In the genomic region with DNA sequence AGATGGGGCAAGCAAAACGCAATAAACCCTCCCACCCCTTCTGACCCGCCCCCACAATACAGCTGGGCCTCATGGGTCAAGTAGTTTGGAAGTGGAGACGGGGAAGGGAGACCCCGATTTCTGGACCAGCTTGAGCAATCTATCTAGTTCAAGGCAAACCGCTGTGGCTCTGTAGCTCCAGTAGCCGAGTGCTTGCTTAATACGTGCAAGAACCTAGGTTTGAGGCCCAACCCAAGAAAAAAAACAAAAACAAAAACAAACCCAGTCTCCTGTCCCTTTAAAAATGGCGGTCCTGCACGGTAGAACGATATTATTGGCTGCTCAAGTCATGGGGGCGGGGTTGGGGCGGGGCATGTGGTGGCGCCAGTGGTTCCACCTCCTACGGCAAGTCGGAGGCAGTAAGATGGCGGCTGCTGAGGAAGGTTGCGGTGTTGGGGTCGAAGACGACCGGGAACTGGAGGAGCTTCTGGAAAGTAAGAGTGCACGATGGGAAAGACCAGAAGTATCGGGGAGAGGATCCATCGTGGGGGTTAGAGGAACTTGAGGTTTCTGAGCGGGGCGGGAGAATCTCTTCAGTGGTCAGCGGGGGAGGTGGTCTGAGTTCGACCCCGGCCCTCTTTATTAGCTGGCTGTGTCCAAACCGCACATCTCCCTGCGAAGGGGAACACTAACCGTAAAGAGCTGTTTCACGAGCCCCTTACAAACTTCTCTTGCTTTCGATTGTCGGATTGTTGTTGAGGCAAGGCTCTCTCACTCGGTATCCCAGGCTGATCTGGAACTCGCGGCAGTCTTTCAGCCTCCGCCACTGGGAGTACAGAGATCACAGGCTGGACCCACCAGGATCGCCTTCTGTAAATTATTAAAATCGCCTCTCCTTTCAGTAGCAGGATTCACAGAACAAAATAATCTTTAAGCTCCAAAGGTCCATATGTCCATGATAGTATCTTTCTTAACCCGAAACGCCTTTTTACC, we compare ENCODE assay signal across 8 mouse cellular contexts. TPM values are rescaled to one million over a fixed set of nuclear protein-coding genes. Genes with fewer than 3 reads are reported as not detected.
A peak's percentile ranks its signal among the peaks of the same experiment; 100 is the strongest.
DNase-seq lines count a peak whose midpoint lies in the region; ATAC-seq and TF ChIP-seq lines count a peak whose summit lies in the region.

Gene Pex19, plus strand, starts transcription at position 380 of the 972 bp plus-strand sequence.

- TF ChIP-seq CTCF in lung, postnatal 0 days (IDR thresholded peaks at IDR 0.05) = no peak

- peaks cover 8% of the 10 kb centered on the region for H3K36me3 ChIP-seq in hindbrain, embryonic 11.5 days (ENCODE audit: control insufficient read depth, insufficient read depth, low read length)
- H3K36me3 ChIP-seq in lung, postnatal 0 days (ENCODE audit: insufficient read depth, low read length) = peaks cover 6% of the 10 kb centered on the region

- no peak within 1 kb of the TSS for H3K27ac ChIP-seq in hindbrain, embryonic 11.5 days (ENCODE audit: low read depth, low read length)
- H3K27ac ChIP-seq in lung, postnatal 0 days (ENCODE audit: low read length) = peak within 1 kb of the TSS; percentile 11; the same call in 1 of the 2 replicates

- no peaks in the 10 kb centered on the region for H3K9me3 ChIP-seq in hindbrain, embryonic 11.5 days (ENCODE audit: control insufficient read depth, low read length)
- no peaks in the 10 kb centered on the region for H3K9me3 ChIP-seq in lung, postnatal 0 days (ENCODE audit: low read length)

- no peaks in the 10 kb centered on the region for H3K27me3 ChIP-seq in hindbrain, embryonic 11.5 days (ENCODE audit: control insufficient read depth, insufficient read depth, low read length)
- H3K27me3 ChIP-seq in lung, postnatal 0 days (replicated peaks; ENCODE audit: insufficient read depth, low read length) = no peaks in the 10 kb centered on the region

- DNase-seq in R1 (ENCODE audit: low read depth, low spot score) = peak; percentile 97
- DNase-seq in cerebellum, postnatal 10 days = peak; percentile 88 to 90
- peak; percentile 56 to 69 for DNase-seq in frontal cortex, postnatal 10 days (ENCODE audit: low spot score in 2 of 2)
- peak; percentile 94 for DNase-seq in hindbrain, embryonic 11.5 days (ENCODE audit: low spot score)
- DNase-seq in layer of hippocampus, postnatal 10 days (ENCODE audit: low spot score in 2 of 2) = peak; percentile 71 to 78
- peak; percentile 94 for DNase-seq in lung, postnatal 0 days (ENCODE audit: low spot score)
- DNase-seq in ovary, postnatal 14 days (ENCODE audit: low spot score) = peak; percentile 65
- peak; percentile 61 to 71 for DNase-seq in thymus, postnatal 10 days (ENCODE audit: low spot score in 2 of 2)

- no peaks in the 10 kb centered on the region for H3K4me1 ChIP-seq in hindbrain, embryonic 11.5 days (replicated peaks; ENCODE audit: control insufficient read depth, insufficient read depth, low read length)
- H3K4me1 ChIP-seq in lung, postnatal 0 days (ENCODE audit: insufficient read depth, low read depth, low read length) = peaks cover 11% of the 10 kb centered on the region; the same call in 1 of the 2 replicates

- H3K4me3 ChIP-seq in hindbrain, embryonic 11.5 days (ENCODE audit: low read depth, low read length) = peak within 1 kb of the TSS; percentile 86
- H3K4me3 ChIP-seq in lung, postnatal 0 days (ENCODE audit: low read depth, low read length) = peak within 1 kb of the TSS; percentile 69

- under 1% methylated on average over 42 of the region's 42 CpGs for WGBS in hindbrain, embryonic 11.5 days
- under 1% methylated on average over 42 of the region's 42 CpGs for WGBS in lung, postnatal 0 days

- ATAC-seq in hindbrain, embryonic 11.5 days (ENCODE audit: low FRiP score) = peak; percentile 96
- ATAC-seq in lung, postnatal 0 days = peak; percentile 99

- H3K9ac ChIP-seq in hindbrain, embryonic 11.5 days (ENCODE audit: low read depth, low read length) = peak within 1 kb of the TSS; percentile 85
- H3K9ac ChIP-seq in lung, postnatal 0 days (replicated peaks; ENCODE audit: low read depth) = peak within 1 kb of the TSS; percentile 92

- no peak for TF ChIP-seq EP300 in lung, postnatal 0 days (IDR thresholded peaks at IDR 0.05)

- peak within 1 kb of the TSS; percentile 59 for H3K4me2 ChIP-seq in hindbrain, embryonic 11.5 days (replicated peaks; ENCODE audit: low read depth, low read length)
- peak within 1 kb of the TSS; percentile 75 for H3K4me2 ChIP-seq in lung, postnatal 0 days (replicated peaks; ENCODE audit: low read depth, low read length)

RNA-seq across cellular contexts. Expression of gene Pex19, which starts in this region (rescaled TPM):
- 173 and 179 TPM in 2 replicates for polyA plus RNA-seq in hindbrain, embryonic 11.5 days (2014; fragmentation: Nextera tagmentation; extraction: Ambion mirVana)
- total RNA-seq in layer of hippocampus, postnatal 10 days (2021) = 100 to 1,000 TPM; 105 to 106 TPM
- polyA plus RNA-seq in lung, postnatal 0 days (2015; fragmentation: Nextera tagmentation; extraction: Ambion mirVana) = 74.5 and 74.9 TPM in 2 replicates
